Mouse (Mus musculus) layer of hippocampus, postnatal 14 days (tissue): ENCODE results near the gene Ap2b1. TPM values are rescaled to one million over a fixed set of nuclear protein-coding genes. Genes with fewer than 3 reads are reported as not detected.
A peak's percentile ranks its signal among the peaks of the same experiment; 100 is the strongest.
"Not testable (repeated sequence)": the region's sequence is repeated elsewhere in the genome, so short reads cannot be mapped to it uniquely, and the experiment has no call there.

Experiments
- DNase-seq, 2 experiments: peaks; one replicate each; pipeline ENCODE4 v3.0.0; 2021 to 2022; ENCODE audit warnings: low spot score in 2 of 2, mixed read lengths in 1 of 2
- total RNA-seq, 2 experiments: library from RNA; stranded (reverse); gene quantifications; 2 replicates each; pipeline ENCODE4 v1.2.3; 2021

The Ap2b1 gene
- total RNA-seq, 2 experiments from 2014 or later = 352 to 359 TPM

- DNase-seq = no peak
Observed at GRCm38 (mm10) chr11:83299724-83300123, 900 bp downstream of the Ap2b1 start.

GRCm38 (mm10) chr11:83301431-83301831 is 2.6 kb downstream of the Ap2b1 start:
- no peak for DNase-seq

GRCm38 (mm10) chr11:83302124-83302523 is 3.3 kb downstream of the Ap2b1 start:
- no peak for DNase-seq

- peak; percentile 95 to 97 for DNase-seq
Observed at GRCm38 (mm10) chr11:83302526-83303251, 3.9 kb downstream of the Ap2b1 start, which contains the start of gene Pex12. Pex12 (minus strand) TSS chr11:83302586.

- DNase-seq = no peak
Observed at GRCm38 (mm10) chr11:83303751-83304150, 4.9 kb downstream of the Ap2b1 start.

- DNase-seq = no peak
Observed at GRCm38 (mm10) chr11:83304485-83304884, 5.7 kb downstream of the Ap2b1 start.

GRCm38 (mm10) chr11:83306700-83307253 is 8.0 kb downstream of the Ap2b1 start:
- no peak for DNase-seq

GRCm38 (mm10) chr11:83312471-83312870 is 13.6 kb downstream of the Ap2b1 start:
- DNase-seq = peak; percentile 28 to 66

GRCm38 (mm10) chr11:83319048-83319447 is 20.2 kb downstream of the Ap2b1 start:
- no peak for DNase-seq

GRCm38 (mm10) chr11:83326692-83327091 is 27.9 kb downstream of the Ap2b1 start:
- not testable (repeated sequence) for DNase-seq

- peak in 1 of 2 experiments; percentile 47 for DNase-seq
Observed at GRCm38 (mm10) chr11:83327427-83327826, 28.6 kb downstream of the Ap2b1 start.

GRCm38 (mm10) chr11:83335826-83336225 is 37.0 kb downstream of the Ap2b1 start:
- peak in 1 of 2 experiments; percentile 31 for DNase-seq

- DNase-seq = no peak
Observed at GRCm38 (mm10) chr11:83339705-83340104, 40.9 kb downstream of the Ap2b1 start.

GRCm38 (mm10) chr11:83341716-83342245 is 43.0 kb downstream of the Ap2b1 start:
- DNase-seq = no peak

GRCm38 (mm10) chr11:83355428-83355827 is 56.6 kb downstream of the Ap2b1 start:
- no peak for DNase-seq

GRCm38 (mm10) chr11:83357421-83357820 is 58.6 kb downstream of the Ap2b1 start:
- peak in 1 of 2 experiments; percentile 44 for DNase-seq

- no peak for DNase-seq
Observed at GRCm38 (mm10) chr11:83364656-83365055, 65.8 kb downstream of the Ap2b1 start.

GRCm38 (mm10) chr11:83371267-83371666 is 72.4 kb downstream of the Ap2b1 start:
- DNase-seq = peak in 1 of 2 experiments; percentile 40

GRCm38 (mm10) chr11:83379745-83380341 is 81.0 kb downstream of the Ap2b1 start:
- no peak for DNase-seq

- DNase-seq = no peak
Observed at GRCm38 (mm10) chr11:83382876-83383531, 84.2 kb downstream of the Ap2b1 start.

GRCm38 (mm10) chr11:83383532-83383887 is 84.7 kb downstream of the Ap2b1 start:
- DNase-seq = no peak

GRCm38 (mm10) chr11:83393062-83393461 is 94.2 kb downstream of the Ap2b1 start:
- no peak for DNase-seq
